Mouse (Mus musculus) right cerebral cortex, adult 2 months (tissue): ENCODE measurements around the gene Gm16485.
A peak's percentile ranks its signal among the peaks of the same experiment; 100 is the strongest.

Source experiments
- DNase-seq, 2 experiments: peaks; one replicate each; pipeline ENCODE4 v3.0.0; 2021 to 2022; ENCODE audit warnings: low spot score in 2 of 2

Gene Gm16485

DNA sequence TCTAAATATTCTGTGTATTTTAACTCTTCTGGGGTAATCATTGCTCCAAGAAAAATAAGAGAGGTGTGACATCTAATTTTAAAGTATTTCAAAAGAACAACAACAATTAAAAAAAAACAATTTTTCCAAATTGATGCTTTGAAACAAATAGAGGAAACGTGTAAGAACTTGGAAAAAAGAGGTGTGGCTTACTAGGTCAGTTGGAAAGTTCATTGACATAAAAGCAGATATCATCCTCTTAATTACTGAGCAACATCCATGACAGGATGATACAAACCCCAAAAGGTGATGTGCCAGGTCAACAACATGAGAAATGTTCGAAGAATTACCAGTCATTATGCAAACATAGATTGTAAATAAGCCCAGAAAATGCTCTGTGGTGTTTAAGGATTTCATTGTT lies at the start of gene Gm16485:
Gm16485 (plus strand) TSS at position 301 of the 400 bp plus-strand sequence.
- DNase-seq = no peak

DNA sequence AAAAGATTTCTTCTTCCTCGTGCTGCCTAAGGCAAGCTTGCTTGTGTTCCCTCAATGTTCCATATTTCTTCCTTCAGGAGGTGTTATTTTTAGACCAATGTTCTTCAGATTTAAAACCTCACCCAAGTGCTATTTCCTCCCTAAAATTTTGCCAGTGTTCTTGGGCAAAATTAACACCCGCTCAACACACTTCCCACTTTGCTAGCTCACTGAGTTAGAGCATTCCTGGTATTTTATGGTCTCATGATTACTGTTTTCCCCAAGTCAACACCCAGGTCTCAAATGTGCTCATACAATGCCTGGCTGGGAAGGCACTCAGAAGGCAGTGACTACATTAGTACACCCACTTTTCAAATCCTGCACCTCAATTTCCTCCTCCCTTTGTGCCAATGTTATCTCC lies 44.0 kb upstream of the Gm16485 start:
- peak; percentile 11 to 15 for DNase-seq

DNA sequence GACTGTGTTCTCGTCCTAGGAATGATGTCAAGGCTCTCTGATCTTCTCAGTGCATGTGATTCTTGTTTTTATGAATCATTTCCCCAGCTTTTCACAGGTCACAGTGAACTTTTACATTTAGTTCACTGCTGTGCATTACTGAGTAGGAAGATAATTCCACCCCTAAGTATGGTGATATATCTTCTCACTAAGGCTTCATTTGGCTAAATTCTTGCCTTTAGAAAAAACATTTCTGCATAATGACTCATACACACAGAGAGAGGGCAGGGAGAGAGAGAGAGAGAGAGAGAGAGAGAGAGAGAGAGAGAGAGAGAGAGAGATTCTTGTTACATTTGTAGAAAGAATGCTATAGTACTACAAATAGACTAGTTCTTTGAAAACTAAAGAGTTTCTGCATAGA lies 33.8 kb upstream of the Gm16485 start:
- DNase-seq = no peak

DNA sequence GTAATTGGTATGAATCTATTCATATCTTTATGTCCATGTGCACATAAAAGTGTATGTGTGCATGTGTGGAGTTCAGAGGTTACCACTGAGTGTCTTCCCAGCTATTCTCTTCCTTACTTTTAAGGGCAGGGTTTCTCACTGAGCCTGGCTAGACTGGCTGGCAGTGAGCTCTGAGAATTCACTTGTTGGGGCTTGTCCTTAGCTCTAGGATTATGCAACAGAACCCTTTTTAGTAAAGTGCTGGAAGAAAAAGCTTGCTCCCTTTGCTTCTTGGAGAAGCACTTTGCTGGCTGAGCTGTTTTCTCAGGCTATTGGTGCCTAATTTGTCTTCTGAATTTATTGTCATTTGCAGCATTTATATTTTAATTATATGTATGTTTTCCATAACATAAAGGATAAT lies 18.3 kb upstream of the Gm16485 start:
- DNase-seq = no peak

DNA sequence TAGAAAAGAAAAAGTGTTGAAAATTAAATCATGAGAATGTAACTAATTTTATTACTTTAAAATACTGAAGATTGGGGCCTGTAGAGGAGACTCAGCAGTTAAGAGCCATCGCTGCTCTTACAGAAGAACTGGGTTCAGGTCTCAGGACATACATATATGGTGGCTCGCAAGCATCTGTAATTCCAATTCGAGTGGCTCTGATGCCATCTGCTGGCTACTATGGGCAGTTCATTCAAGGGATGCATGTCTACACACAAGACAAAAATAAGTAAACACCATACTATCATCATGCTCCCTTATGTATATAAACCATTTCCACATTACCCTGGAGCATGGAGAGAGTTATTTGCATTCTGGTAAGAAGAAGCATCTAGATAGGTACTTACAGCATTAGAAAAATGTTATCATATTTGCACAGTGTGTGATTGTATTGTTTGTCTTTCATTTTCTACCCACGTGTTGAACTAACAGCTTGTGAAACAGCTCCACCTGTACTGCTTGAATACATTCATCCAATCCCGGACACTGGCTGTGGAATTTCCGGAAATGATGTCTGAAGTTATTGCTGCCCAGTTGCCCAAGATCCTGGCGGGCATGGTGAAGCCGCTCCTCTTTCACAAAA lies 7.0 kb upstream of the Gm16485 start:
- peak; percentile 55 to 58 for DNase-seq

DNA sequence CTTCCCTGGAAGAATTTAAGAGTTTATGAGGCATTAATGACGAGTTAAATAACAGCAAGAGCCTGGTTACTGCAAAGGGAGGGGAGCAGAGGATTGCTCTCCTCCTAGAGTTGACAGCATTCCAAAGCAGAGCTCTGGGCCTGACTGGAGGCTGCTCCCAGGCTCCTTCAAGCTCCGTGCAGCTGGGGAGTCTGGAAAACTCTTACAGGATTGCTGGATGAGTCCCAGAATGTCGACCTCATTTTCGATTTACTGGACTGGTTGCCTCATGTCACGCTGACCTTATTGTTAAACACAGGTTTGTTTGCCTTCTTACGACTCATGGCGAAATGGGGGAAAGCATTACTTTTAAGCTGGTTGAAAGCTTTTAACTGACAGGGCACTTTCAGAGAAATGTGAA lies 1.4 kb upstream of the Gm16485 start:
- DNase-seq = no peak

DNA sequence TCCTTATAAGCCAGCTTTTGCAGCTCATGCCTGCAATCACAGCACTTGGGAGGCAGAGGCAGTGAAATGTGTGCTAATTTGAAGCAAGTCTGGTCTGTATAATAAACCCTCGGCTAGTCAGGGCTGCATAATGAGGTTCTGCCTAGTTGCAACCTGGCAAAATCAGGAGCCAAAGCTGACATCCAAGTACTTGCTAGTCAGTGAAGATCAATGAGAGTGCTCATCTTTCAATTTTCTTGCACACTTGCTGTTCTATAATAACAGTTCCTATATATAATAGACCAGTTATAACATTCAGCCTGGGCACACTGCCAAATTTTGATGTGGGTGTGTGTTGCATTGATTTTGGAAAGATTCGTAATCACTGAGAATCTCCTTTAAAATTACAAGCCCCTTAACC lies 6.2 kb downstream of the Gm16485 start:
- peak; percentile 65 to 69 for DNase-seq

DNA sequence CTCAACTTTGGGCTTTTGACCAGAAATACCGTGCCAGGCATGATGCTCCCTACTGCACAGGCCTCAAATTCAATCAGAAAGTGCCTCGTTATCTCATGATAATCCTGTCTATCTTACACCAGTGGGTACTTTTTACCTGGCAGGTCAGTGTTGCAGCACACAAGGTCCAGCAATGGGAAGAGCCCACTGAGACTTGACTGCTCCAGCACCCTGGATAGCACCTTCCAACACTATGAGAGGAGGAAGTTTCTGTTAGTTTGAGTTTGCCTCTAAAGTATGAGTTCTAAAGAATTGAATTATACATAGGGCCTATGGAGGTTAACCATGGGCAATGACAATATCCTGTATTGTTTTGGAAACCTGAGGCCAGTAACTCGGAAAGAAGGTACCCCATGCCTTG lies 10.7 kb downstream of the Gm16485 start:
- no peak for DNase-seq

DNA sequence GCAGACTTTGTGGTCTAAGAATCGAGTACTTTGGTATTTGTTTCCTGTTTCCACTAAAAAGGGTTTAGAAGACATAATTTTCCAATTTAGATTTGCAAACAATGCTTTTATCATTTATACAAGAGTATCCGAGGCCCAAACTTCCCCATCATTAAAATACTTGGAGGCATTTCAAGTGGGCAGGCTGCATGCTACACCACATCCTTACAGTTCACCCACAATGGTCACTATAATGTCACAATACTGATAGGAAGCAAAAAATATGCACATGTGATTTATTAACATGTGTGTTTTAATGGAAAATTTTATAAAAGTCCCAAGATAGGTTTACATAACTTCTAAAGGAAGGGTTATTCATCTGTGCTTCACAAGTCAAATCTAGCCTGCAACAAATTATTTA lies 24.9 kb downstream of the Gm16485 start:
- no peak for DNase-seq

DNA sequence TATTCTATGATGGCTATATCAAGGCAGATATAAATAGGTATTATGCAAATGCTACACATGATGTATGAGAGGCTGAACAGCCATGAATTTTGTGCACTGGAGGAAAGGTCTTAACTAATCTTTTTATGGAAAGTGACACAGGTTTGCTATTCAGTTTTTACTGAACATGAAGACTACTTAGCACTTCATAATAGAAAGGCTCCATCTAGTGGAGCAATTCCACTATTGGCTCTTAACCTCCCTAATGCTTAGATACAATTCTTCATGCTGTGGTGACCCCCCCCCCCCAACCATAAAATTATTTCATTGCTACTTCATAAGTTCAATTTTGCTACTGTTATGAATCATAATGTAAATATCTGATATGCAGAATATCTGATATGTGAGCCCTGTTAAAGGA lies 29.6 kb downstream of the Gm16485 start:
- DNase-seq = no peak

DNA sequence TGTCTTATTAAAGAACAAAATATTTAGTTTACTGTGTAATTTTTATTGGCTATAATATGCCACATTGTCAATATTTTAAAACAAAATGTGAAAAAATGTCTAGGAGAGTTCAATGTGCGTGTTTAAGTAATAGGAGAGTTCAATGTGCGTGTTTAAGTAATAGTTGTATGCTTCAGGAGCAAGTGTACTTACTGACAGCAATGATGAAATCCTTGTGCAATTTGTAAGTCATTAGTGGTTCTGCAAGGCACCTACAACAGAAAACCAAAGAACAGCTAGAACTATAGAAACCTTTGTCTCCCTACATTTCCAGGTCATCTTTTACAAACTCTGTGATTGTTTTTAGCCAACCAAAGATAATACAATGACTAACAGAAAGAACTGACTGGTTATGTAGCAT lies 43.5 kb downstream of the Gm16485 start:
- no peak for DNase-seq
